Mouse (Mus musculus) layer of hippocampus, adult 2 months (tissue): ENCODE data around the gene Txlna. TPM values are rescaled to one million over a fixed set of nuclear protein-coding genes. Genes with fewer than 3 reads are reported as not detected.

Experiments used
- DNase-seq, 2 experiments: peaks; one replicate each; pipeline ENCODE4 v3.0.0; 2022; ENCODE audit warnings: low spot score in 2 of 2
- H3K27ac ChIP-seq: fragments of 200-600 bp; 2 replicates; pipeline ENCODE4 v1.8.1; 2022
- H3K4me3 ChIP-seq: fragments of 200-600 bp; 2 replicates; pipeline ENCODE4 v1.8.1; 2022; ENCODE audit warnings: mild to moderate bottlenecking
- CTCF ChIP-seq: fragments of 200-600 bp; conservative IDR thresholded peaks from 2 replicates; pipeline ENCODE4 v1.8.1; 2022; ENCODE audit warnings: antibody characterized with exemption, mild to moderate bottlenecking, moderate library complexity
- total RNA-seq, 2 experiments: library from RNA; stranded (reverse); gene quantifications; 2 replicates each; pipeline ENCODE4 v1.2.3; 2021

Gene Txlna
- total RNA-seq, 2 experiments from 2014 or later, result 49.7 to 51.3 TPM

GRCm38 (mm10) chr4:129622803-129623535 is 17.9 kb downstream of the Txlna start:
- Histone ChIP-seq H3K27ac (peak overlapping the region; percentile 98), H3K4me3 (peak overlapping the region; percentile 90)
- TF ChIP-seq CTCF, result no peak
- no peak for DNase-seq

- Histone ChIP-seq H3K27ac (peak overlapping the region; percentile 98), H3K4me3 (peak overlapping the region; percentile 90)
- DNase-seq, result no peak
- peak; percentile 28; the same call in 1 of the 2 replicates for TF ChIP-seq CTCF
Measured at GRCm38 (mm10) chr4:129622120-129622802, 18.6 kb downstream of the Txlna start.

- Histone ChIP-seq H3K27ac (peak overlapping the region; percentile 98), H3K4me3 (peak overlapping the region; percentile 90)
- TF ChIP-seq CTCF, result no peak
- DNase-seq, result no peak
Measured at GRCm38 (mm10) chr4:129621283-129621841, 19.5 kb downstream of the Txlna start.

- Histone ChIP-seq H3K27ac (peak overlapping the region; percentile 98), H3K4me3 (peak overlapping the region; percentile 38)
- no peak for TF ChIP-seq CTCF
- no peak for DNase-seq
Measured at GRCm38 (mm10) chr4:129620419-129621282, 20.2 kb downstream of the Txlna start.

- DNase-seq, result peak; percentile 97 to 98
- Histone ChIP-seq H3K27ac (peak within 1 kb of the TSS; percentile 98), H3K4me3 (peak within 1 kb of the TSS; percentile 67)
- TF ChIP-seq CTCF, result peak; percentile 28
Measured at GRCm38 (mm10) chr4:129618786-129619691, 21.8 kb downstream of the Txlna start, which contains the start of gene Iqcc. Gene Iqcc (minus strand): TSS chr4:129619099.

- H3K4me3 ChIP-seq, result peak overlapping the region; percentile 67
- DNase-seq, result no peak
- no peak for TF ChIP-seq CTCF
- H3K27ac ChIP-seq, result peak overlapping the region; percentile 98
Measured at GRCm38 (mm10) chr4:129618031-129618430, 22.8 kb downstream of the Txlna start.

- H3K27ac ChIP-seq, result no peak overlapping the region
- TF ChIP-seq CTCF, result no peak
- no peak overlapping the region for H3K4me3 ChIP-seq
- no peak for DNase-seq
Measured at GRCm38 (mm10) chr4:129617121-129617641, 23.7 kb downstream of the Txlna start.

- H3K4me3 ChIP-seq, result no peak overlapping the region
- TF ChIP-seq CTCF, result no peak
- no peak for DNase-seq
Measured at GRCm38 (mm10) chr4:129616631-129617030, 24.2 kb downstream of the Txlna start.

GRCm38 (mm10) chr4:129615801-129616290 is 25.0 kb downstream of the Txlna start:
- H3K27ac ChIP-seq, result no peak overlapping the region
- no peak for TF ChIP-seq CTCF
- H3K4me3 ChIP-seq, result no peak overlapping the region
- DNase-seq, result no peak

More at GRCm38 (mm10) chr4:129616631-129617030, 24.2 kb downstream of the Txlna start:
- H3K27ac ChIP-seq, result no peak overlapping the region

- no peak within 1 kb of the TSS for H3K27ac ChIP-seq
- H3K4me3 ChIP-seq, result no peak within 1 kb of the TSS
- TF ChIP-seq CTCF, result no peak
- DNase-seq, result no peak
Measured at GRCm38 (mm10) chr4:129614093-129614492, 26.8 kb downstream of the Txlna start, which contains the start of gene Dcdc2b. Gene Dcdc2b (minus strand): TSS chr4:129614257.

- H3K27ac ChIP-seq, result no peak overlapping the region
- no peak for TF ChIP-seq CTCF
- H3K4me3 ChIP-seq, result no peak overlapping the region
- DNase-seq, result no peak
Measured at GRCm38 (mm10) chr4:129610472-129610871, 30.4 kb downstream of the Txlna start.
